Mouse (Mus musculus): ENCODE data around the gene Midn.

GRCm38 (mm10) chr10:80154384-80154783, 6.3 kb downstream of the Midn start:
- TF ChIP-seq CTCF (IDR thresholded peaks at IDR 0.05; ENCODE audit: extremely low read depth, insufficient read length, insufficient replicate concordance, low read depth, low read length) (no peak), POLR2A (IDR thresholded peaks at IDR 0.05; ENCODE audit: low read depth, low read length) (no peak)
